Mouse (Mus musculus) ES-Bruce4 (cell line): Measurements from ENCODE around the gene Spsb2.

Experiments
- CTCF ChIP-seq: IDR thresholded peaks from one replicate; pipeline ENCODE4 v1.8.1; 2011; ENCODE audit warnings: low read depth, low read length
- EP300 ChIP-seq: IDR thresholded peaks from 2 replicates; pipeline ENCODE4 v1.6.1; 2011; ENCODE audit warnings: low read depth, low read length; ENCODE audit not compliant: insufficient read depth
- POLR2A ChIP-seq: IDR thresholded peaks from one replicate; pipeline ENCODE4 v1.8.1; 2011; ENCODE audit warnings: low read length; ENCODE audit not compliant: insufficient read depth

DNA sequence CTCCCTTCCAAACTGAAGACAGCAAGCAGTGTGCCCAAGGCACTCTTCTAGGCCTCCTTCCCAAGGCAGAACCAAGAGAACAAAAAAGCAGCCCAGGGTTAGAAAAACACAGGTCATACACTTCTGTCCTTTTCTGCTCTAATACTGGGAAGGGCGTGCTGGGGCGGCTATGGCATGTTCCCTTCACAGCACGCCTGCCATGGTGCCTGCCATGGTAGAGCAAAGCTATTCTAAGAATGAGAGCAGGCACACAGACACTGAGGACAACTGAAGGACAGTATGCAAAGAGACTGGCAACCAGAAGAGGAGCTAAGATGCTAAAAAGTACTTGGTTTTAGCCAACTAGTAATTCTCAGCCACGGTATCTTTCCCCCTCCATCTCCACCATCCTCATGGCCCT lies 13.6 kb downstream of the Spsb2 start:
- no peak for TF ChIP-seq CTCF
- TF ChIP-seq POLR2A, result no peak
- no peak for TF ChIP-seq EP300
